Mouse (Mus musculus) G1E-ER4 (cell line): ENCODE results near the gene Wdr45. TPM values are rescaled to one million over a fixed set of nuclear protein-coding genes. Genes with fewer than 3 reads are reported as not detected.

Experiments used
- GATA1 ChIP-seq: IDR thresholded peaks from one replicate; pipeline ENCODE4 v1.8.0; 2012; ENCODE audit warnings: low read length, inconsistent platforms
- polyA plus RNA-seq: library from polyadenylated mRNA; stranded (reverse); fragments of >175 nt; gene quantifications from 2 replicates; pipeline ENCODE4 v1.2.3, GENCODE M21; 2012

The Wdr45 gene
- polyA plus RNA-seq, 1 experiment, result 17.0 TPM

- TF ChIP-seq GATA1, result no peak
Measured at GRCm38 (mm10) chrX:7690486-7690885, 23.6 kb upstream of the Wdr45 start.

- TF ChIP-seq GATA1, result no peak
Measured at GRCm38 (mm10) chrX:7692862-7693261, 21.3 kb upstream of the Wdr45 start.

- TF ChIP-seq GATA1, result no peak
Measured at GRCm38 (mm10) chrX:7696520-7696919, 17.6 kb upstream of the Wdr45 start.

- TF ChIP-seq GATA1, result no peak
Measured at GRCm38 (mm10) chrX:7696954-7697381, 17.2 kb upstream of the Wdr45 start, which contains the start of gene Gpkow. Gene Gpkow, plus strand, starts transcription at chrX:7697131.

GRCm38 (mm10) chrX:7721514-7722281 lies 7.6 kb downstream of the Wdr45 start, which contains the start of gene Gm45208:
Gene Gm45208, plus strand, starts transcription at chrX:7722245.
- TF ChIP-seq GATA1, result no peak

- no peak for TF ChIP-seq GATA1
Measured at GRCm38 (mm10) chrX:7722282-7722611, 8.1 kb downstream of the Wdr45 start.

- TF ChIP-seq GATA1, result no peak
Measured at GRCm38 (mm10) chrX:7722691-7723090, 8.6 kb downstream of the Wdr45 start.

- no peak for TF ChIP-seq GATA1
Measured at GRCm38 (mm10) chrX:7724135-7724534, 10.0 kb downstream of the Wdr45 start.

GRCm38 (mm10) chrX:7725841-7726240 lies 11.7 kb downstream of the Wdr45 start:
- TF ChIP-seq GATA1, result no peak

GRCm38 (mm10) chrX:7727176-7727575 lies 13.0 kb downstream of the Wdr45 start:
- TF ChIP-seq GATA1, result no peak

- no peak for TF ChIP-seq GATA1
Measured at GRCm38 (mm10) chrX:7728215-7728921, 14.2 kb downstream of the Wdr45 start, which contains the start of gene Praf2. Gene Praf2, plus strand, starts transcription at chrX:7728439.

GRCm38 (mm10) chrX:7728922-7729265 lies 14.8 kb downstream of the Wdr45 start:
- TF ChIP-seq GATA1, result no peak

GRCm38 (mm10) chrX:7733571-7734156 lies 19.5 kb downstream of the Wdr45 start:
- no peak for TF ChIP-seq GATA1

- no peak for TF ChIP-seq GATA1
Measured at GRCm38 (mm10) chrX:7739336-7740081, 25.4 kb downstream of the Wdr45 start.

- no peak for TF ChIP-seq GATA1
Measured at GRCm38 (mm10) chrX:7740082-7740819, 26.1 kb downstream of the Wdr45 start.
